8 mouse cellular contexts compared by ENCODE assay signal in the genomic region with DNA sequence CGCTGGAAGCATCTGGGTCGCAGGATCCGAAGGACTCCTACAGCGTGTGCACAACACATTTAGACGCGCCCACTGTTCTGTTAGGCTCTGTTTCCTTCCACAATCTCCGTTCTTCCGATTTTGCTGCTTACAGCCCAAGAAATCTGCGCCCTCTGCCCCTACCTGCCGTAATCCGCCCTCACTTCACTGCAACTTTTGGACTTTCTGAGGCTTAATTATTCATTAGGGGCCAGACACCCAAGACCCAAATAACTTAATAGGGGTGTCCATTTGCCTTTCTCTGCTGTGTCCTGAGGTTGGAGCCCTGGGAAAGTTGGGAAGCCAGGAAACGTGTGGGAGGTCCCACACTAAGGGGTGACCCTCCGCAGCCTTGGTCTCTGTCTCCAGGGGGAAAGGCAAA. TPM values are rescaled to one million over a fixed set of nuclear protein-coding genes. Genes with fewer than 3 reads are reported as not detected.
DNase-seq lines count a peak whose midpoint lies in the region; ATAC-seq and TF ChIP-seq lines count a peak whose summit lies in the region.

No protein-coding gene starts in this region.

- no peak for ATAC-seq in forebrain, embryonic 12.5 days (ENCODE audit: low FRiP score)
- no peak for ATAC-seq in neural tube, embryonic 13.5 days (ENCODE audit: low read depth)

- no peak for TF ChIP-seq CTCF in kidney, adult 2 months (conservative IDR thresholded peaks at IDR 0.05; ENCODE audit: insufficient read depth, insufficient read length, low read depth, low read length)

- TF ChIP-seq POLR2A in kidney, adult 2 months (IDR thresholded peaks at IDR 0.05; ENCODE audit: low read depth, low read length), result no peak

- peak; percentile 56 for DNase-seq in kidney, adult 2 months
- no peak for DNase-seq in kidney, adult 18-20 months
- peak; percentile 29 for DNase-seq in kidney, postnatal 14 days
- no peak for DNase-seq in right cerebral cortex, postnatal 14 days
- DNase-seq in thymus, postnatal 14 days, result no peak
- no peak for DNase-seq in urinary bladder, postnatal 10 days (ENCODE audit: low spot score)

- peaks cover 7% of the 10 kb centered on the region; the same call in 1 of the 2 replicates for H3K4me1 ChIP-seq in kidney, adult 2 months (ENCODE audit: control insufficient read depth, insufficient read depth, low read length)
- peaks cover 13% of the 10 kb centered on the region for H3K4me1 ChIP-seq in forebrain, embryonic 12.5 days
- H3K4me1 ChIP-seq in neural tube, embryonic 13.5 days (replicated peaks), result peaks cover 15% of the 10 kb centered on the region

- peak overlapping the region; percentile 79 for H3K27ac ChIP-seq in kidney, adult 2 months (ENCODE audit: insufficient read depth, low read depth, low read length)
- no peak overlapping the region for H3K27ac ChIP-seq in forebrain, embryonic 12.5 days
- no peak overlapping the region for H3K27ac ChIP-seq in neural tube, embryonic 13.5 days (replicated peaks)

- WGBS in kidney, adult 2 months, result 44% methylated on average over 13 of the region's 13 CpGs
- 39% methylated on average over 13 of the region's 13 CpGs for WGBS in forebrain, embryonic 12.5 days
- 48% methylated on average over 13 of the region's 13 CpGs for WGBS in neural tube, embryonic 13.5 days

- no peaks in the 10 kb centered on the region for H3K27me3 ChIP-seq in kidney, adult 2 months (replicated peaks; ENCODE audit: control insufficient read depth, insufficient read depth, low read length)
- H3K27me3 ChIP-seq in forebrain, embryonic 12.5 days, result peaks cover 42% of the 10 kb centered on the region
- H3K27me3 ChIP-seq in neural tube, embryonic 13.5 days, result peaks cover 43% of the 10 kb centered on the region

- peak overlapping the region; percentile 30 for H3K4me3 ChIP-seq in kidney, adult 2 months (ENCODE audit: insufficient read depth, low read depth, low read length)
- no peak overlapping the region for H3K4me3 ChIP-seq in forebrain, embryonic 12.5 days (replicated peaks)
- H3K4me3 ChIP-seq in neural tube, embryonic 13.5 days, result peak overlapping the region; percentile 46; the same call in 1 of the 2 replicates

- H3K36me3 ChIP-seq in kidney, adult 2 months (ENCODE audit: control insufficient read depth, insufficient read depth, low read length), result no peaks in the 10 kb centered on the region
- no peaks in the 10 kb centered on the region for H3K36me3 ChIP-seq in forebrain, embryonic 12.5 days (replicated peaks)
- H3K36me3 ChIP-seq in neural tube, embryonic 13.5 days, result no peaks in the 10 kb centered on the region

- H3K9me3 ChIP-seq in forebrain, embryonic 12.5 days, result no peaks in the 10 kb centered on the region
- no peaks in the 10 kb centered on the region for H3K9me3 ChIP-seq in neural tube, embryonic 13.5 days

- H3K4me2 ChIP-seq in forebrain, embryonic 12.5 days, result peak overlapping the region; percentile 86
- H3K4me2 ChIP-seq in neural tube, embryonic 13.5 days, result peak overlapping the region; percentile 91

- no peak overlapping the region for H3K9ac ChIP-seq in forebrain, embryonic 12.5 days
- H3K9ac ChIP-seq in neural tube, embryonic 13.5 days, result 0 out of 2 replicates have a peak overlapping the region, but pooled peaks have one; percentile 69

RNA-seq across cellular contexts. Expression of a gene that starts 0.6 kb away (rescaled TPM):
- polyA plus RNA-seq in kidney, adult 2 months (2012; rRNA removed), result 311 and 352 TPM in 2 replicates
- polyA plus RNA-seq in forebrain, embryonic 12.5 days (2016; fragmentation: Nextera tagmentation; extraction: Ambion mirVana), result 1.3 and 2.4 TPM in 2 replicates
- polyA plus RNA-seq in neural tube, embryonic 13.5 days (2015; fragmentation: Nextera tagmentation; extraction: Ambion mirVana), result 0.20 and 0.59 TPM in 2 replicates

RNA-seq across cellular contexts. Expression of a gene that starts 26.9 kb away (rescaled TPM):
- 29.0 and 29.3 TPM in 2 replicates for polyA plus RNA-seq in kidney, adult 2 months (2012; rRNA removed)
- 30.0 and 33.3 TPM in 2 replicates for polyA plus RNA-seq in forebrain, embryonic 12.5 days (2016; fragmentation: Nextera tagmentation; extraction: Ambion mirVana)
- polyA plus RNA-seq in neural tube, embryonic 13.5 days (2015; fragmentation: Nextera tagmentation; extraction: Ambion mirVana), result 30.0 and 32.6 TPM in 2 replicates

RNA-seq across cellular contexts. Expression of a gene that starts 38.2 kb away (rescaled TPM):
- polyA plus RNA-seq in kidney, adult 2 months (2012; rRNA removed), result 59.7 and 67.4 TPM in 2 replicates
- 89.8 and 93.6 TPM in 2 replicates for polyA plus RNA-seq in forebrain, embryonic 12.5 days (2016; fragmentation: Nextera tagmentation; extraction: Ambion mirVana)
- polyA plus RNA-seq in neural tube, embryonic 13.5 days (2015; fragmentation: Nextera tagmentation; extraction: Ambion mirVana), result 70.0 and 79.9 TPM in 2 replicates

RNA-seq across cellular contexts. Expression of a gene that starts 49.4 kb away (rescaled TPM):
- polyA plus RNA-seq in kidney, adult 2 months (2012; rRNA removed), result 30.1 and 30.6 TPM in 2 replicates
- not detected in 2 replicates for polyA plus RNA-seq in forebrain, embryonic 12.5 days (2016; fragmentation: Nextera tagmentation; extraction: Ambion mirVana)
- not detected in 2 replicates for polyA plus RNA-seq in neural tube, embryonic 13.5 days (2015; fragmentation: Nextera tagmentation; extraction: Ambion mirVana)

Comparison
In these comparisons a context has a peak if more than half of its experiments do, and no peak if none do; other contexts are left out.
1. DNase-seq: peak in kidney, adult 2 months (single experiment) and kidney, postnatal 14 days (single experiment); none in kidney, adult 18-20 months (single experiment), right cerebral cortex, postnatal 14 days (single experiment), thymus, postnatal 14 days (single experiment) and urinary bladder, postnatal 10 days (single experiment).
2. RNA of a gene that starts 0.6 kb away (polyA plus RNA-seq): 311 to 352 TPM in kidney, adult 2 months; 1.3 to 2.4 TPM in forebrain, embryonic 12.5 days and 0.20 to 0.59 TPM in neural tube, embryonic 13.5 days; every median in the first group is over 10 times any median in the second.